Mouse (Mus musculus): ENCODE measurements around the gene C130050O18Rik.

The C130050O18Rik gene

DNA sequence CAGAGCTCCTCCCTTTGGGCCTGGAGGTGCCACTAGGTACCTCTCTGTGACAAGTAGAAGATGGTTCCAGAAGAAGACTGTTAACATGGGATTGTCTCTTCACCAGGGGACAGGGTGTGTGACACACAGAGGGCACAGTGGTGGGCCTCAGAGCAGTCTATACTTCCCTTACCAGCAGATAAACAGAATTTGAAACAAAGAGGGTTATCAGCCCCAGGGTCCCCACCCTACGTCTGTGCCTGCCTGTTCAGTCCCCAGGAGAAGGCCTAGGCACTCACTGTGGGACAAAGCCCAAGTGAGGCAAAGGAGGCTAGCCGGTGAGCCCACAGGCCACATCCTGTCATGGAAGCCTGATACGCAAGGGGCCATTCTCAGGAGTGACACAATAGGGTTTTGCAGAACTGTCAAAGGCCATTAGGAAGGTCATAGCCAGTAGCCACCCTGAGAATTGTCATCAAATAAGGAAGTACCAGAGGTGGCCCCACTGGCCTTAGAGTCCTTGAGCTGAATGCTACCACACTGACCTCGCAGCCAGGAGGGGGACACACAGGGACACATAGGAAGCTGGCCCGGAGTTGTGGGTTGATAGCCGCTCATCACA lies at the start of gene C130050O18Rik:
Gene C130050O18Rik, plus strand, starts transcription at position 480 of the 601 bp plus-strand sequence.
- in situ Hi-C loops (cut with MboI, MseI), result no loop called here

DNA sequence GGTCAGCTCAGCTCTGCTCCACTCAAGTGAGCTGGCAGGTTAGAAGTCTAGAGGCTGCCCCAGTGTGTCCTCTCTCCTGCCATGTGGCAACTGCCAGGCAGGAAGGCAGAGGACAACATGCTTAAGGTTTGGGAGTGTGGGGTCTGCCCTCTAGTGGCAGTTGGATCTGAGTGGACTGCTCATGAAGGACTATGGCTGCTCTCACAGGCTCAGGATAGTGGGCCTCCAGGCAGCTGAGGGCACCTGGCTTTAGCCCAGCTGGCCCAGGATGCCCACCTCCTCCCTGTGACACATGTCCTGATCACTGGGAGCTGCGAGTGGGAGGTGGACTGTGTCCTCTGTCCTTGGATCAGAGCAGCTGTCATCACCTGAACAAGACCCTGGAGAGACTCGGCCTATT lies 46.4 kb upstream of the C130050O18Rik start:
- in situ Hi-C loops (cut with MboI, MseI), result loop anchor here (5.0 kb wide), 1 partner anchor 76 kb away; no protein-coding TSS in a partner anchor

DNA sequence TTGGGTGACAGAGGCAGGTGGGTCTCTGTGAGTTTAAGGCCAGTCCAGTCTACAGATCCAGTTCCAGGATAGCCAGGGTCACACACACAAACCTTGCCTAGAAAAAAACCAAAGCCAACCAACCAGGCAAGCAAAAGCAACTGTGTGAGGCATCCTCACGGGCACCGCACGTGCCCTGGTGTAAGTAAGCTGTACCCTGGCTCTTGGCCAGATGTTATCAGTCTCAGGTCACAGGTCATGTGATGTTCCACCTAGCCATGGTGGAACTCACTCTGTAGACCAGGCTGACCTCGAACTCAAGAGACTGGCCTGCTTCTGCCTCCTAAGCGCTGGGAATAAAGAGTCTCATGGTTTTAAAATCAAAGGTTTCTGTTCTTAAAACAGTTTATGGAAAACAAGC lies 45.8 kb upstream of the C130050O18Rik start:
- in situ Hi-C loops (cut with MboI, MseI), result loop anchor here (5.0 kb wide), 1 partner anchor 77 kb away; no protein-coding TSS in a partner anchor

DNA sequence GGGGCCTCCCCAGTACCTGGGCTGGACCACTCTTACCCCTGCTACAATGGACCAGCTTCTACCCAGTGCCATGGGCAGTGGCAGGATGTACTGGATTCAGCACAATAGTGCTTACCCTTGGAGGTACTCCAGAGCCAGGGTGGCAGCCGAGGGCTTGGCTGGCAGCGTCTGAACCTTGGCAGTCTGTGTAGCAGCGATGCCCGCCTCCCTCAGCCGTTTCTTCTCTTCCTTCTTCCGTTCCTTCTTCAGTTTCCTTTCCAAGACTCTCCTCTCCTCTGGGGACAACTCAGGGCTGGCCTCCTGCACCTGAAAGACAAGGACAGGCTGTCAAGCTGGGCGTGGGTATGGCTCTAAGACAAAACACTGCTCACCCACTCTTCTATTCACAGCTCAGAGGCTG lies 41.2 kb upstream of the C130050O18Rik start:
- in situ Hi-C loops (cut with MboI, MseI), result no loop called here

DNA sequence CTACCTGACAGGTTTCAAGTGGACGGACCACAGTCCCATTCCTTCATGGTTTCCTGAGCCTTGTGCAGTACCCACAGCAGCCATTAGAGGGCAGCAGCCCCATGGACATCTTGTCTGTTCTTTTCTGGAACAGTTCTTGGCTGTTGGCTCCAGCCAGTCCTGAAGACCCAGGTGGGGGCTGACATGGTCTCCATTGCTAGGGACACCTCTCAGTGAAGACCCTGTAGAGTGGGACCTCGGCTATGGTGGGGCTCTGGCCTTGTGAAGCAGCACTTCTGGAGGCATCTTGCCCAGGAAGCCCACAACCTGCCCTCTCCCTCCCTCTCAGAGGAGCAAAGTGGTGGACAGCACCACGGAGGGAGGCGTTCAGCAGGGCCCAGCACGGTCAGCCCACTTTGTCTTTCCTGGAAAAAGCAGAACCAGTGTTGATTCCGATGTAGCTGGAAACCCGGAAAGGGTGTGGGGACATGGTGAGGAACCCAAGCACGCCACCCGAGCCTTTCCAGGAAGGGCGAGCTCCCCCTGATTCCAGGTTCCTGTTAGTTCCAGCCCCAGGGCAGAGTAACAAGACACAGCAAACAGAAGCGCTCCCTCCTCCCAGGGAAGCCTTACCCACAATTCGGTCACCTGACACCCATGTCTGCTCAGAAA lies 40.7 kb upstream of the C130050O18Rik start:
- in situ Hi-C loops (cut with MboI, MseI), result no loop called here

DNA sequence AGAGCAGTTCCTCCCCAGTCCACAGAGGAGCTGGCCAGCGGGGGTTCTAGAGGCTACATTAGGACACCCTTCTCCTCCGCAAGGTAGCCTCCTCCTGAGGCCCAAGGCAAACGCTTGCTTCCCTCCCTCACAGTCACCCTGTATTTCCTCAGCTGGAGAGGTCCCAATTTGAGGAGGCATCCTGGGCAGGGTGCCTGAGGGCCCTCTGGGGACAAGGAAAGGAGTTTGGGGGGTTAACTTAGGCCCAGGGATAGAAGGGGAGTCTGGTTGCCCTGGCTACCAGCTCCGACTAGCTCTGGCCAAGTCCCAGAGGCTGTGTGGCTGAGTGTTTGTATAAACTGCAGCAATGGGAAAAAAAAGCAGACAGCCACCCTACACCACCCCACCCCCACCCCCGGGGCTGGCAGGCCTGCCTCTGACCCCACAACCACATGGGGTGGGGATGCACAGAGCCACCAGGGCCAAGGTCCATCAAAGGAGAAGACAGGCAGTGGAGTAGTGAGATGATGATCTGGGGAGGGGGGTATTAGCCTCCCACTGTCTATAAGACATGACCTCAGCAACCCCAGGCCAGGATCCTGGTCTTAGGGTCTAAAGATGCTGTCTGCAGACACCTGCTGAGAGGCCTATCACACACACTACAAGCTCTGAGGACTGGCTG lies 40.0 kb upstream of the C130050O18Rik start:
- in situ Hi-C loops (cut with MboI, MseI), result no loop called here

DNA sequence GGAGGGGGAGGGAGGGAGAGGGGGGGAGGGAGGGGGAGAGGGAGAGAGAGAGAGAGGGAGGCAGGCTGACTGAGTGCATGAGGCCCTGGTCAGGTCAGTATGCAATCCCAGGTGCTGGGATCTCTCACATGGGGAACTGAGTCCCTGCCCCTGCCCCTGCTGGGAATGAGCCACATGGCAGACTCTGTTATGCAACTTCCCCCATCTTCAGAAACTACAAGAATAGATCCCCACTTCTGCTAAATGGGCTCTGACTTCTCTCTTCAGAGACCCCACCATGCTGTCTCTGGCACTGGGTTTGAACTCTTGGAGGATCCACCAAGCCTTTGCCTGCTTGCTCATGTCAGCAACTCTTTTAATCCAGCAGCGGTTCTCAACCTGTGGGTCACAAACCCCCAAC lies 39.3 kb upstream of the C130050O18Rik start:
- in situ Hi-C loops (cut with MboI, MseI), result no loop called here

DNA sequence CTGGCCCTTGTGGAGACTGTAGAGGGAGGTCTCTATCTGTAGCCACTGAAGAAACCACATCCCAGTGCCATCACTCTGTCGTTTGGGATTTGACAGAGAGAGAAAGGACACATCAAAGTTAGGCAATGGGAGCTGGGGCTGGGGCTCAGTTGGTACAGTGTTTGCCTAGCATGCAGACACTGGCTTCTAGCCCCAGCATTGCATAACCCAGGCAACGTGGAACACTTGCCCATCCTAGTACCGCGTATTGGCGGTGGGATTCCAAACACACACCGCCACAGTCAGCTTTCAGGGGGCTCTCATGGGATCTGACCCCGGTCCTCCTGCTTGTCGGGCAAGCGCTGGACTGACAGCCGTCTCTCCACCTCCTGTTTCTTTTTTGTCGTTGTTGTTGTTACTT lies 38.6 kb upstream of the C130050O18Rik start:
- in situ Hi-C loops (cut with MboI, MseI), result no loop called here

DNA sequence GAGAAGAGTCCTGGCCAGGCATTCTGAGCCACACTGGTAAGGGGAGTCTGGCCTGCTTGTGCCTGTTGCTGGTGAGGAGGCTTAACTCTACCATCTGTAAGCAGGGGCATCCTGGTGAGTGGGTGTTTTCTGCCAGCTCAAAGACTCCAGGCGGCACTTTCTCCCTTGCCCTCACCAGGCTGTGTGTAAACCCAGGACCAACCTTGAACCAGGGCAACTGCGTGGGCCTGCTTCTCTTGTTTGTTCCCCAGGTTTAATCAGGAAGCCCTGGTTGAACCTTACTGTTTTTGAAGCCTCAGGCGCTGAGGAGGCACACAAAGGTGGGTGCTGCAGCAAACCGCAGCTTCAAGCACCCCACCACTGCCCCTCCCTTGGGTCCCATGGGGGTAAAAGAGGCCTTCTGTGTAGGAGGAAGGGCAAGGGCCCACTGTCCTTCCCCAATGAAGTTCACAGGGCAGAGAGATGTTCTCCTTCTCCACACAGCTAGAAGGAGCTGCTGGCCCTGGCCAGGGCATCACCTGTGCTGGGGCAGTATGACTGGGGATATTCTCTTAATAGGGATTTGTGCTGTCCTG lies 37.1 kb upstream of the C130050O18Rik start:
- in situ Hi-C loops (cut with MboI, MseI), result no loop called here

DNA sequence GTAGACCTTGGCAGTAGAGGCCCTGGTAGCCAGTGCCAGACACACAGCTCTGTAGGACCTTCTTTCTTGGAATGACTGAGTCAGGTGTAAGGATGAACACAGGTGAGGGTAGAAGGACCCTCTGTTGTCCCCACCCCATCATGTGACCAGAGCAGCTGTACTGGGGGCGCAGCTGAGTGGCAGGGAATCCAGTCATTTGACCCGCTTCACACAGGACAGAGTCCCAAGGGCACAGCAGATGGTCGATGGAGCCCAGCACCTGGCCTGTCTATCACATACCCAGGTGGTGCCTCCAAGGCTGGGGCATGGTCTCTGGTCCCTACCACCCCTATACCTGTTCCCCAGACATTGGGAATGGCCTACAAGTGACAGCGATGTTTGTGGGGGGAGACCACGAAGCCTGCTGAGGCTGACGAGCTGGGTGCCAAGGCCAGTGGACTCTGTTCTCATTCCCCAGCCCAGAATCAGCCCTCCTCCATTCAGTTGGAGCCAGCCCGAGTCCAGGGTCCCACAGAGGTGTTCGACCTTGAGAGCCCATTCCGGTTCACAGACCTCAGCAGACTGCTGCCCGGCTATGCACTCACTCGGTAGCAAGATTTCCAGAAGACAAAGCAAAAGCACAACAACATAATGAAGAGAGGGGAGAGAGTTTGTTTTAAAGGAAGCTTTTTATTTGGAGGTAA lies 36.3 kb upstream of the C130050O18Rik start:
- in situ Hi-C loops (cut with MboI, MseI), result no loop called here

DNA sequence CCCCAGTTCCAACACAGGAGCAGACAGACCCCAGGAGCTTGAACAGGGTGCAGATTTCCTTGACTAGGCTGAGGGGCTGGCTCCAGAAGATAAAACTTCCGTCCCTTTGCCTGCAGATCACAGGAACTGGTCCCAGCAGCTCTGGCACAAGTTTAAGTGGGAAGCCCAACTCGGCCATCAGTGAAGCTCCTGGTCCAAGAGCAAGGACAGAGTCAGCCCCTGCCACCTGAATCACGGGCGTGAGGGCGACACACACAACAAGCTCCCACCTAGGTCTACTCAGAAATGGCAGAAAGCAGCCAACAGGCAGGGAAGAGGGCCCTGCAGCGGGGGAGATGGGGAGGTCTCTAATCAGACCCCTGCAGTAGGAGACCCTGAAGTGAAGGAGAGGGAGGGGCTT lies 34.7 kb upstream of the C130050O18Rik start:
- in situ Hi-C loops (cut with MboI, MseI), result no loop called here

DNA sequence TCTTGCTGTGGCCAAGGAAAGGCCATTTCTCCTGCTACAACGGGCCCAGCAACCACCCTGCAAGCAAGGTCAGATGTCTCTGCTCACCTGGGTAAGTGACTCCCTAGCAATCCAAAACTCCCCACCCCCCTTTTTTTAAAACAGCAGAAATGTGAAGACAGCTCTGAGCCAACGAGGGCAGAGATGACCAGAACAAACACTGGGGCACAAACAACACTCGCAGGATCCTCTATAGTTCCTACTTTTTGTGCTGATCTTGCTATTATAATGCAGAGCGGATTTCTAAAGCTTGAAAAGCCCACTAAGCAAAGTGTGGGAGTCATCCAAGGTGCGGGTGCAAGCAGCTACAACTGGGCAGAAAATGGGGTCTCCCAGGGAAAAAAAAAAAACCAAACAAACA lies 34.0 kb upstream of the C130050O18Rik start:
- in situ Hi-C loops (cut with MboI, MseI), result no loop called here

DNA sequence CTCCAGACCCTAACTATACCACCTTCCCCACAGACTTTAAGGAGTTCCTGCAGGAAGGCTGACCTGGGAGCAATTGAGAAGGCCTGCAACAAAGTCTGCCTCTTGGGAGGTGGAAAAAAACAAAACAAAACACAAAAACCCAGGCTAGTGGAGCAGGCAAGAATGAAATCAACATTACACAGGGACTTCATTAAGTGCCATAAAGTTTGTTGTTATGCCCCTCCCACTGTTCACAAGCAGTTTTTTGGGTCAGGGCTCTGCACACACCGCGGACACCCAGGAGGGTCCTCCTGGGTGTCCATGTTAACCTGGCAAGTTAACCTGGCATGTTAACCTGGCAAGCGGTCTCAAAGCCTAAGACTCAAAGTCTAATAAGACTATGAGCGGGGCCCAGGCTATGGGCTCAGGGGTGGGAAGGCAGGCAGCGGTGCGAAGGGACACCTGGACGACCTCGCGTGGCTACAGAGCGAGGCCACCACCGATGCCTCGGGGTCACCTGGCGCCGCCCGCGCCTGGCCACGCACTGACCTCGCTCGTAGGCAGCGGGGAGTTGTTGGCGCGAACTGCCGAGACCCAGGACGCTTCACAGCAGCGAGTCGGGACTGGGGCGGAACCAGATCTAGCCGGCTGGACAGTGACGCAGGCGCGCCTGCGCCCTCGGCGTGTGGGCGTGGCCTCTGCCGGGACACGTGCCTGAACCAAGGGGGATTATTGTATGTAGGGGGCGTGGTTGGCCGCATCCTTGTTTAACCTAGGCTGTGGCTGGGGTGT lies 33.3 kb upstream of the C130050O18Rik start:
- in situ Hi-C loops (cut with MboI, MseI), result no loop called here

DNA sequence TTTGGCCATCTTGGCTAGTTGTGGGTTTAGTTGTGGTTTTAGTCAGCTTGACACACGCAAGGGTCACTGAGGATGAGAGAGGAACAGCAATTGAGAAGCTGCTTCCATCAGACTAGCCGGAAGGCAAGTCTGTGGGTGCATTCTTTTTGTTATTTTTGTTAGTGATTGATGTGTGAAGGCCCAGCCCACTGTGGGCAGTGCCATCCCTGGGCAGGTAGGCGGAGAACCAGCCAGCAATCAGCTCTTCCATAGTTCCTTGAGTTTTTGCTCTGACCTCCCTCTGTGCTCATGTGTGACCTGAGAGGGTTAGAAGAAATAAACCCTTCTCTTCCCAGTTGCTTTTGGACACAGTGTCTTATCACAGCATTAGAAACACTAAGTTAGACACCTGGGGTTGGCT lies 32.0 kb upstream of the C130050O18Rik start:
- in situ Hi-C loops (cut with MboI, MseI), result no loop called here

DNA sequence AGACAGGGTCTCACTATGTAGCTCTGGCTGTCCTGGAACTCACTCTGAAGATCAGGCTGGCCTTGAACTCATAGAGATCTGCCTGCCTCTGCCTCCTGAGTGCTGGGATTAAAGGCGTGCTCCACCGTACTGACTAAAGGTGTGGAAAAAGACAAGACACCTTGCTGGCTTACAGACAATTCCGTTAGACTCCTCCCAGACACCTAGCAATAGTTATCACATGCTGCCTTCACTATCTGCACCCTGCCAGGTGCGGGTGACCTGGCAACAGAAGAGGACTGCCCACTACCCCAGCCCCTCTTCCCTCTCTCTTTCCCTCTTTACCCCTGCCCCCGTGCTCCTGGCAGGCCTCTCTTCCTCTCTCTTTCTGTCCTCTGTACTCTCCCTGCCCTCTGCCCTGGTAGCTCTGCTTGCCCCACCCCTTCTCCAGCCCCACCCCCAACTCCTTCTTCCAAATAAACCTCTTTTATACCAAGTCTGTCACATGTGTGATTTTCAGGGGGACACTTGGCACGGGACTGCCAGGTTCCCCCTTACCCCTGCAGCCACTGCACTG lies 31.1 kb upstream of the C130050O18Rik start:
- in situ Hi-C loops (cut with MboI, MseI), result no loop called here

DNA sequence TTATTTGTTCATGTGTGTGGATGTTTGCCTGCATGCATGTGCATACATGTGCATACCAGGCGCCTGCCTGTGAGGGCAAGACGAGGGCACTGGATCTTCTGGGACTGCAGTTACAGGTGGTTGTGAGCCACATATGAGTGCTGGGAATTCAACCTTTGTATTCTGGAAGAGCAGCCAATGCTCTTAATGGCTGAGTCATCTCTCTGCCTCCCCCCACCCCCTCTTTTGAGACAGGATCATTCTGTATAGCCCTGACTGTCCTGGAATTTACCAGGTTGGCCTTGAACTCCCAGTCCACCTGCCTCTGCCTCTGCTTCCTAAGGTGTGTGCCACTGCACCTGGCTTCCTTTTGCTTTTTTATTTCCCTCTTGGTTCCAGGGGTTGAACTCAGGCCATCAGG lies 30.2 kb upstream of the C130050O18Rik start:
- in situ Hi-C loops (cut with MboI, MseI), result no loop called here

DNA sequence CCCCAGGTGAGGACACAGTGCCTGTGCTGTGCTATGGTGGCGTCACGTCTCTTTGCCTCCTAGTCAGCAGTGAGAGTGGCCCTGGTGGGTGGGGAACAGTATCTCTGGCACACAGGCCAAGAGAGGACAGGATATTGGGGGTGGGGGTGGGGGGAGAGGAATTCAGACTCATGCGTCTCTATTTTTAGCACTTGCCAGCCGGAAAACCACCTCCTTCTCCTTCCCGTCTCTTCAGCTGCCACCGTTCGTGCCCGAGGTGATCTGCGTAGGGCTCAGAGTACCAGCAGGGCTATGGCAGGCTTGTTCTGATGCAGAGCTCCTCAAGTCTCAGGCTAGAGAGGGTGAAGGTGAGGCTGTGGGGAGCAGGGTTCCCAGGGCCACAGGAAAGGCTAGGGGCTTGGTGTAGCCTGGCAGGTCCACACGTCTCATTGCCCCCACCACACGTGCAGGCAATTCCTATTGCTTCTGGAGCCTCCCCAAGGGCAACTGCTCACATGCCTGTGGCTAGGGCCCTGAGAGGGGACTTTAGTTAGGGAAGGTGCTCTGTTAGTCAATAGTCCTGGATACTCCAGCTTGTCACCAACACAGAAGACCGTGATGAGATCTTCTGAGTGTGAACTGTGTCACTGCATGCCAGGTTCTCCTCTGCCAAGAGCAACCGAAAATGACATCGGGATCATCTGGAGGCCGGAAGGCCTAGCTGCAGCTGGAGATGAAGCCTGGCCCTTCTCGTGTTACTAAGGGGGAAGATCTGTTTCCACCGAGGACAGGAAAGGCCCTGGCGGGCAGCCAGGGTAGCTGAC lies 27.4 kb upstream of the C130050O18Rik start, which contains the start of gene Gpr146:
Gene Gpr146, plus strand, starts transcription at position 230 of the 803 bp plus-strand sequence.
- in situ Hi-C loops (cut with MboI, MseI), result no loop called here

DNA sequence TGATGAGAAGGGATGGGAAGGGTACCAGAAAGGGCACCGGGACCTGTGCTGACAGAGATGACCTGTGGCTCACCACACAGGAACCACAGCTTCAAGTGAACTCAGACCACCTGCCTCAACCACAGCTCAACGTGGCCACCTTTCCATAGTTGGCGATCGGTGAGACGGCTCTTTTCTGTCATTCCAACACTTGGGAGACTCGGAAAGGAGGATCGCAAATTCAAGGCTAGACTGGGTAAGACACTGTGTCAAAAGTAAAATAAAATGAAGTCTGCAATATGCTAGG lies 26.9 kb upstream of the C130050O18Rik start:
- in situ Hi-C loops (cut with MboI, MseI), result no loop called here

DNA sequence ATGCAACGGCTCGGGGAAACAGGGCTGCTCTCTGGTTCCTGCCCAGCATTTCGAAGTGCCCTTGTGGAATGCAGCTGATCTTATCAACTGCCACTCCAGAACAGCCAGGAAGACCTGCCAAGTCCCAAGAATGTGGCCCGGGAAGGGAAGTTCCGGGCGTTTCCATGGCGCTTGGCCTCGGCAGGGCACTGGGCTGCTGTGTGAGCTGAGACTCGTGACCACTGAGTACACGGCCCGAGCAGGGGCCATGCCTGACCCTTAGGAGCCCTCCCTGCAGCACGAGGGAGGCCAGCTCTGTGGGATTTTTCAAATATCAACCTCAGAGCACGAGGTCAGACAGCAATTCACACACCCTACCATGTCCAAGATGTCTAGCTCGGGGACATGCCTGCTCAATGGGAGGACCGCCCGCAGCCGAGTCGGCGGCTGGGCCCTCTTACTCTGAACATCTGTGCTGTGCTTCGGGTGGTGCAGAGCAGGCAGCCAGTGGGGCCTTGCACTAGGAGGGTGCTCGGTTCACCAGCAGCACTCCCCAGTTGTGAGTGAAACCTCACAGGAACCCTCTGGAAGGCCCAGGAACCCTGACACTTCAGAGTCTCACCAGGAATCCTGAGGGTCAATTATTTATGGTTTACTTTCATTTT lies 26.0 kb upstream of the C130050O18Rik start:
- in situ Hi-C loops (cut with MboI, MseI), result no loop called here

All from T-helper 2 cell (primary cell).